ENCODE assay signal across 8 mouse cellular contexts in the genomic region with DNA sequence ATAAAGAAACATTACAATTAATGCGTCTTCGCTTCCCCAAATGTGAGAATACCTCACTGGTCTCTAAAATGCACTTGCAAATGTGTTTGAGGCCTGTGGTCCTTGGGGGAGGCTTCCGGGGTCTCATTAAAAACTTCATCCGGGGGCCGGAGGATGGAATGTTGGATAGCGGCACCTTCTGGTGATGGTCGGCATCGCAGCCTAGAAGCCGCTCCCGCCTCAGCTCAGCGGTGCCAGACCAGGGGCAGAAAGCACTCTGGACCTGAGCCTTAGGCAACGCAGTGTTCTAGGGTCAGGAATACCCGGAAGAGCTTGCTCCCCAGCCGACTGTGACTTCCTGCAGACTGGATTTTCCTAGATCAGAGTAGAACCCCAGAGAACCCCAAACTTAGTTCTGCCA. TPM values are rescaled to one million over a fixed set of nuclear protein-coding genes. Genes with fewer than 3 reads are reported as not detected.
DNase-seq lines count a peak whose midpoint lies in the region; ATAC-seq and TF ChIP-seq lines count a peak whose summit lies in the region.

No protein-coding gene starts in this region.

- WGBS in heart, embryonic 12.5 days = 8% methylated on average over 14 of the region's 14 CpGs
- 6% methylated on average over 14 of the region's 14 CpGs for WGBS in forebrain, embryonic 16.5 days
- 4% methylated on average over 14 of the region's 14 CpGs for WGBS in limb, embryonic 15.5 days
- 2% methylated on average over 14 of the region's 14 CpGs for WGBS in thymus, adult 2 months

- H3K9me3 ChIP-seq in heart, embryonic 12.5 days (replicated peaks) = no peaks in the 10 kb centered on the region
- no peaks in the 10 kb centered on the region for H3K9me3 ChIP-seq in forebrain, embryonic 16.5 days (ENCODE audit: control insufficient read depth, low read length)
- no peaks in the 10 kb centered on the region for H3K9me3 ChIP-seq in limb, embryonic 15.5 days

- no peak overlapping the region for H3K27ac ChIP-seq in heart, embryonic 12.5 days (ENCODE audit: poor library complexity, severe bottlenecking)
- no peak overlapping the region for H3K27ac ChIP-seq in forebrain, embryonic 16.5 days (ENCODE audit: low read length)
- H3K27ac ChIP-seq in limb, embryonic 15.5 days = no peak overlapping the region
- H3K27ac ChIP-seq in thymus, adult 2 months (ENCODE audit: control insufficient read depth, insufficient read depth, low read length) = no peak overlapping the region

- no peak overlapping the region for H3K4me2 ChIP-seq in heart, embryonic 12.5 days
- peak overlapping the region; percentile 23; the same call in 1 of the 2 replicates for H3K4me2 ChIP-seq in forebrain, embryonic 16.5 days (ENCODE audit: low read length)
- H3K4me2 ChIP-seq in limb, embryonic 15.5 days = peak overlapping the region; percentile 27; the same call in 1 of the 2 replicates

- H3K27me3 ChIP-seq in heart, embryonic 12.5 days (replicated peaks) = peaks cover 30% of the 10 kb centered on the region
- H3K27me3 ChIP-seq in forebrain, embryonic 16.5 days (replicated peaks; ENCODE audit: control insufficient read depth, insufficient read depth, low read length) = no peaks in the 10 kb centered on the region
- 0 out of 2 replicates have a peak, but pooled peaks cover 3% of the 10 kb centered on the region for H3K27me3 ChIP-seq in limb, embryonic 15.5 days
- H3K27me3 ChIP-seq in thymus, adult 2 months (ENCODE audit: control insufficient read depth, insufficient read depth, low read length) = no peaks in the 10 kb centered on the region; the same call in 1 of the 2 replicates

- peaks cover 10% of the 10 kb centered on the region for H3K4me1 ChIP-seq in heart, embryonic 12.5 days (replicated peaks)
- H3K4me1 ChIP-seq in forebrain, embryonic 16.5 days (replicated peaks; ENCODE audit: control insufficient read depth, insufficient read depth, low read length) = peaks cover 6% of the 10 kb centered on the region
- H3K4me1 ChIP-seq in limb, embryonic 15.5 days = peaks cover 6% of the 10 kb centered on the region
- H3K4me1 ChIP-seq in thymus, adult 2 months (replicated peaks; ENCODE audit: control insufficient read depth, insufficient read depth, low read length) = no peaks in the 10 kb centered on the region

- DNase-seq in heart, adult 11 months = peak; percentile 92
- DNase-seq in adrenal gland, postnatal 36 days = peak; percentile 67 to 78
- peak; percentile 74 for DNase-seq in kidney, adult 18-20 months
- DNase-seq in natural killer cell, adult 2 months (ENCODE audit: low spot score in 2 of 2) = peak; percentile 24 to 45
- peak; percentile 69 for DNase-seq in thymus, adult 2 months

- no peak for TF ChIP-seq POLR2A in thymus, adult 2 months (IDR thresholded peaks at IDR 0.05; ENCODE audit: control insufficient read depth, extremely low read depth, insufficient read depth, low read length, poor library complexity)

- H3K4me3 ChIP-seq in heart, embryonic 12.5 days = no peak overlapping the region
- no peak overlapping the region for H3K4me3 ChIP-seq in forebrain, embryonic 16.5 days (replicated peaks; ENCODE audit: low read length)
- H3K4me3 ChIP-seq in limb, embryonic 15.5 days = peak overlapping the region; percentile 5; the same call in 1 of the 2 replicates
- no peak overlapping the region for H3K4me3 ChIP-seq in thymus, adult 2 months (ENCODE audit: control insufficient read depth, insufficient read depth, low read length)

- H3K36me3 ChIP-seq in heart, embryonic 12.5 days = no peaks in the 10 kb centered on the region
- H3K36me3 ChIP-seq in forebrain, embryonic 16.5 days (ENCODE audit: control insufficient read depth, insufficient read depth) = no peaks in the 10 kb centered on the region
- no peaks in the 10 kb centered on the region for H3K36me3 ChIP-seq in limb, embryonic 15.5 days
- H3K36me3 ChIP-seq in thymus, adult 2 months (ENCODE audit: control insufficient read depth, insufficient read depth, low read length) = no peaks in the 10 kb centered on the region

- TF ChIP-seq CTCF in thymus, adult 2 months (IDR thresholded peaks at IDR 0.05; ENCODE audit: borderline replicate concordance, control insufficient read depth, extremely low read depth, insufficient read depth, low read length, poor library complexity) = peak; percentile 87

- no peak for ATAC-seq in heart, embryonic 12.5 days (ENCODE audit: insufficient number of reproducible peaks, low FRiP score)
- ATAC-seq in forebrain, embryonic 16.5 days = peak; percentile 28; the same call in 1 of the 2 replicates
- ATAC-seq in limb, embryonic 15.5 days (ENCODE audit: insufficient number of reproducible peaks, low FRiP score, low TSS enrichment, low read depth) = no peak

- H3K9ac ChIP-seq in heart, embryonic 12.5 days = no peak overlapping the region
- no peak overlapping the region for H3K9ac ChIP-seq in forebrain, embryonic 16.5 days (replicated peaks; ENCODE audit: low read depth, low read length)
- no peak overlapping the region for H3K9ac ChIP-seq in limb, embryonic 15.5 days

RNA-seq across cellular contexts. Expression of a gene that starts 8.7 kb away (rescaled TPM):
- polyA plus RNA-seq in heart, embryonic 12.5 days (2016; fragmentation: Nextera tagmentation; extraction: Ambion mirVana) = 1.1 and 1.2 TPM in 2 replicates
- 10 to 100 TPM; 14.5 to 16.0 TPM for total RNA-seq in adrenal gland, postnatal 36 days (2021)
- 4.7 and 4.9 TPM in 2 replicates for polyA plus RNA-seq in forebrain, embryonic 16.5 days (2015; fragmentation: Nextera tagmentation; extraction: Ambion mirVana)
- 4.2 and 6.9 TPM in 2 replicates for polyA plus RNA-seq in limb, embryonic 15.5 days (2015; fragmentation: Nextera tagmentation; extraction: Ambion mirVana)
- polyA plus RNA-seq in thymus, adult 2 months (2012; rRNA removed) = 1.6 and 3.0 TPM in 2 replicates

RNA-seq across cellular contexts. Expression of a gene that starts 43.7 kb away (rescaled TPM):
- 26.8 and 27.1 TPM in 2 replicates for polyA plus RNA-seq in heart, embryonic 12.5 days (2016; fragmentation: Nextera tagmentation; extraction: Ambion mirVana)
- total RNA-seq in adrenal gland, postnatal 36 days (2021) = 10 to 100 TPM; 36.9 to 37.1 TPM
- 34.4 and 40.3 TPM in 2 replicates for polyA plus RNA-seq in forebrain, embryonic 16.5 days (2015; fragmentation: Nextera tagmentation; extraction: Ambion mirVana)
- polyA plus RNA-seq in limb, embryonic 15.5 days (2015; fragmentation: Nextera tagmentation; extraction: Ambion mirVana) = 30.9 and 33.6 TPM in 2 replicates
- 55.5 and 55.7 TPM in 2 replicates for polyA plus RNA-seq in thymus, adult 2 months (2012; rRNA removed)

RNA-seq across cellular contexts. Expression of a gene that starts 52.8 kb away (rescaled TPM):
- polyA plus RNA-seq in heart, embryonic 12.5 days (2016; fragmentation: Nextera tagmentation; extraction: Ambion mirVana) = 0.23 and 1.1 TPM in 2 replicates
- not detected for total RNA-seq in adrenal gland, postnatal 36 days (2021)
- polyA plus RNA-seq in forebrain, embryonic 16.5 days (2015; fragmentation: Nextera tagmentation; extraction: Ambion mirVana) = 1.7 and 1.8 TPM in 2 replicates
- polyA plus RNA-seq in limb, embryonic 15.5 days (2015; fragmentation: Nextera tagmentation; extraction: Ambion mirVana) = 1.5 TPM in 2 replicates
- polyA plus RNA-seq in thymus, adult 2 months (2012; rRNA removed) = 3.3 and 5.0 TPM in 2 replicates

Comparison
In these comparisons a context has a peak if more than half of its experiments do, and no peak if none do; other contexts are left out.
1. DNase-seq: peak in every context shown above with its lines; median percentile 92 in heart, adult 11 months; 74 in kidney, adult 18-20 months; 72 in adrenal gland, postnatal 36 days; 69 in thymus, adult 2 months; 34 in natural killer cell, adult 2 months.